Mouse (Mus musculus) small intestine, adult 2 months (tissue): ENCODE measurements around the gene Trub1. TPM values are rescaled to one million over a fixed set of nuclear protein-coding genes. Genes with fewer than 3 reads are reported as not detected.

Source experiments
- H3K27ac ChIP-seq: fragments of 200-500 bp; 2 replicates; pipeline ENCODE4 v1.5.1; 2012; ENCODE audit warnings: low read depth, low read length, control low read depth, inconsistent platforms; ENCODE audit not compliant: insufficient read depth
- H3K27me3 ChIP-seq: fragments of 200-500 bp; 2 replicates; pipeline ENCODE4 v1.6.1; 2012; ENCODE audit warnings: mild to moderate bottlenecking, moderate library complexity, low read length, inconsistent platforms; ENCODE audit not compliant: control insufficient read depth, insufficient read depth
- H3K36me3 ChIP-seq: fragments of 200-500 bp; 2 replicates; pipeline ENCODE4 v1.6.1; 2012; ENCODE audit warnings: mild to moderate bottlenecking, low read length, control low read depth, inconsistent platforms; ENCODE audit not compliant: control insufficient read depth, insufficient read depth
- H3K4me1 ChIP-seq: fragments of 200-500 bp; 2 replicates; pipeline ENCODE4 v1.6.1; 2012; ENCODE audit warnings: low read length, inconsistent platforms, mixed read lengths; ENCODE audit not compliant: control insufficient read depth, insufficient read depth, insufficient read length
- H3K4me3 ChIP-seq: fragments of 200-500 bp; 2 replicates; pipeline ENCODE4 v1.5.1; 2012; ENCODE audit warnings: low read depth, mild to moderate bottlenecking, control low read depth, inconsistent platforms, low read length, moderate library complexity
- CTCF ChIP-seq: fragments of 200-500 bp; IDR thresholded peaks from 2 replicates; pipeline ENCODE4 v1.5.1; 2012; ENCODE audit warnings: low read depth, mild to moderate bottlenecking, control low read depth, inconsistent platforms, low read length, moderate library complexity, mixed read lengths; ENCODE audit not compliant: insufficient replicate concordance, insufficient read length; ENCODE audit errors: extremely low read depth
- POLR2A ChIP-seq: fragments of 200-500 bp; IDR thresholded peaks from 2 replicates; pipeline ENCODE4 v1.6.1; 2012; ENCODE audit warnings: low read depth, mild to moderate bottlenecking, control low read depth, inconsistent platforms, low read length, moderate library complexity
- WGBS: fragments of 180-500 bp; shearing (Covaris S2); methylation state at CpG from one replicate; pipeline ENCODE4 v1.1.7; 2018; 5-methylcytosine and 5-hydroxymethylcytosine counted together
- polyA plus RNA-seq: library from polyadenylated mRNA; depleted of rRNA; stranded (reverse); fragments of >200 nt; gene quantifications from 2 replicates; pipeline ENCODE4 v1.2.3, GENCODE M21; 2012; rRNA removed

Trub1 gene
- 1.5 and 1.6 TPM in 2 replicates for polyA plus RNA-seq

- no peaks in the 10 kb centered on the region for H3K27me3 ChIP-seq
- no peaks in the 10 kb centered on the region for H3K36me3 ChIP-seq
- peak within 1 kb of the TSS; percentile 75 for H3K4me3 ChIP-seq
- H3K27ac ChIP-seq: no peak within 1 kb of the TSS
- WGBS: 5% methylated on average over 26 of the region's 26 CpGs
- peak; percentile 26; the same call in 1 of the 2 replicates for TF ChIP-seq POLR2A
- TF ChIP-seq CTCF: no peak
- H3K4me1 ChIP-seq: no peaks in the 10 kb centered on the region
Measured at GRCm38 (mm10) chr19:57452492-57453217, at the start of gene Trub1. Trub1 (plus strand) TSS chr19:57452912.

GRCm38 (mm10) chr19:57403700-57404501 is 48.8 kb upstream of the Trub1 start:
- 0 out of 2 replicates have a peak overlapping the region, but pooled peaks have one; percentile 9 for H3K4me3 ChIP-seq
- WGBS: 7% methylated on average over 24 of the region's 24 CpGs
- H3K27ac ChIP-seq: peak overlapping the region; percentile 77
- no peaks in the 10 kb centered on the region for H3K36me3 ChIP-seq
- no peaks in the 10 kb centered on the region for H3K27me3 ChIP-seq
- peaks cover 12% of the 10 kb centered on the region for H3K4me1 ChIP-seq
- TF ChIP-seq POLR2A: no peak
- peak; percentile 82 for TF ChIP-seq CTCF

DNA sequence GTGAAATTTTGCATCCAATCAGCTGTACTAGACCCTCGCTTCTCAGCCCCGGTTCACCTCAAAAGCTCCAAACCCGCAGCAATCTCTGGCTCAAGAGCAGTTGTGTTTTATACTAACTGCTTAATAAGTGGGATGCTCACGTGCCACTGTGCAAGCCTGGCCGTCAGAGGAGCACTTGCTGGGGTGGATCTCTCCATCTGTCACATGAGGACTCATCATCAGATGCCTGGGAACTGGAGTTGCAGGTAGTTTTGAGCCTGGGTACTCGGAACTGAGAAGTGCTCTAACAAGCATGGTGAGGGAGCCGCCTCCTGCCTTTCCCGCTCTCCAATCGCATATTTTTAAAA is 48.2 kb upstream of the Trub1 start:
- Histone ChIP-seq H3K27ac (no peak overlapping the region), H3K27me3 (no peaks in the 10 kb centered on the region), H3K36me3 (no peaks in the 10 kb centered on the region), H3K4me3 (0 out of 2 replicates have a peak overlapping the region, but pooled peaks have one; percentile 9), H3K4me1 (peaks cover 12% of the 10 kb centered on the region)
- WGBS: 36% methylated on average over 9 of the region's 9 CpGs
- TF ChIP-seq CTCF (no peak), POLR2A (no peak)

- H3K4me3 ChIP-seq: no peak overlapping the region
- 95% methylated on average over 1 of the region's 1 CpGs for WGBS
- H3K27me3 ChIP-seq: no peaks in the 10 kb centered on the region
- H3K4me1 ChIP-seq: peaks cover 10% of the 10 kb centered on the region
- TF ChIP-seq POLR2A (no peak), CTCF (no peak)
- H3K27ac ChIP-seq: no peak overlapping the region
- no peaks in the 10 kb centered on the region for H3K36me3 ChIP-seq
Measured at GRCm38 (mm10) chr19:57407947-57408346, 44.8 kb upstream of the Trub1 start.

- peak overlapping the region; percentile 22 for H3K4me3 ChIP-seq
- WGBS: 33% methylated on average over 29 of the region's 29 CpGs
- peak overlapping the region; percentile 17; the same call in 1 of the 2 replicates for H3K27ac ChIP-seq
- H3K4me1 ChIP-seq: peaks cover 2% of the 10 kb centered on the region; the same call in 1 of the 2 replicates
- TF ChIP-seq CTCF (no peak), POLR2A (no peak)
- no peaks in the 10 kb centered on the region for H3K36me3 ChIP-seq
- H3K27me3 ChIP-seq: no peaks in the 10 kb centered on the region
Measured at GRCm38 (mm10) chr19:57411375-57412196, 41.1 kb upstream of the Trub1 start.

- Histone ChIP-seq H3K27ac (no peak overlapping the region), H3K4me3 (no peak overlapping the region), H3K36me3 (no peaks in the 10 kb centered on the region), H3K4me1 (peaks cover 2% of the 10 kb centered on the region; the same call in 1 of the 2 replicates), H3K27me3 (no peaks in the 10 kb centered on the region)
- no peak for TF ChIP-seq CTCF
- no peak for TF ChIP-seq POLR2A
- 53% methylated on average over 3 of the region's 3 CpGs for WGBS
Measured at GRCm38 (mm10) chr19:57413170-57413569, 39.5 kb upstream of the Trub1 start.

GRCm38 (mm10) chr19:57413918-57414317 is 38.8 kb upstream of the Trub1 start:
- TF ChIP-seq CTCF (no peak), POLR2A (no peak)
- Histone ChIP-seq H3K36me3 (no peaks in the 10 kb centered on the region), H3K27me3 (no peaks in the 10 kb centered on the region), H3K4me1 (peaks cover 2% of the 10 kb centered on the region; the same call in 1 of the 2 replicates), H3K4me3 (no peak overlapping the region), H3K27ac (no peak overlapping the region)
- 80% methylated on average over 6 of the region's 6 CpGs for WGBS
